Mouse (Mus musculus): ENCODE measurements around the gene Gtf3c2. TPM values are rescaled to one million over a fixed set of nuclear protein-coding genes. Genes with fewer than 3 reads are reported as not detected.

The Gtf3c2 gene
- polyA plus RNA-seq, 1 experiment from 2014 or later, result 77.7 TPM

DNA sequence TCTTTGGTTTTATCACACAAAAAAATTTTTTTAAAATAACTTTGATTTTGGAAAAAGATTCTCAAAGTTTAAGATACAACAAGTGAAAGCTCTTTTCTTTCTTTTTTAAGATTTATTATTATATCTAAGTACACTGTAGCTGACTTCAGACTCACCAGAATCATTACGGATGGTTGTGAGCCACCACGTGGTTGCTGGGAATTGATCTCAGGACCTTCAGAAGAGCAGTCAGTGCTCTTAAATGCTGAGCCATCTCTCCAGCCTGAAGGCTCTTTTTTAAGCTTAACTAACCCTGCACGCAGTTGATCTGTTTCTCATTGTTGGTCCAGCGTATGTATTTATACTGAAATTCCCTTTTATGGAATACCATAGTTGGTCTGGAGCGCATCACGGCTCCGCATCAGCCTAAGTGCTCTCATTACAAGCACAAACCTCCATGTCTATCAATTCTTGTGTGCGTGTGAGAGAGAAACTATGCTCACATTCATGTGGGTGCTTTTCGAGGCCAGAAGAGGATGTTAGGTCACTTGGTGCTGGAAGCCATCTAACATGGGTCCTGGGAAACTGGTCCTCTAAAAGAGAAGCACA is 1.3 kb upstream of the Gtf3c2 start:
- H3K4me3 ChIP-seq (ENCODE audit: low read depth, low read length), result no peak overlapping the region
- no peaks in the 10 kb centered on the region for H3K4me1 ChIP-seq (ENCODE audit: control insufficient read depth, insufficient read depth, low read length)
- no peak overlapping the region for H3K4me2 ChIP-seq (replicated peaks; ENCODE audit: low read depth, low read length)
- WGBS, result 94% methylated on average over 9 of the region's 9 CpGs
- H3K9ac ChIP-seq (replicated peaks; ENCODE audit: low read depth, low read length), result no peak overlapping the region
- no peaks in the 10 kb centered on the region for H3K27me3 ChIP-seq (ENCODE audit: control insufficient read depth, insufficient read depth, low read length)
- H3K27ac ChIP-seq (ENCODE audit: low read length), result no peak overlapping the region
- no peaks in the 10 kb centered on the region for H3K9me3 ChIP-seq (ENCODE audit: control insufficient read depth, low read depth, low read length)
- no peak for ATAC-seq (ENCODE audit: insufficient number of reproducible peaks, insufficient read depth, low FRiP score, low read depth)
- no peaks in the 10 kb centered on the region for H3K36me3 ChIP-seq (ENCODE audit: control insufficient read depth, insufficient read depth, low read length)

- peak; percentile 42; the same call in 1 of the 2 replicates for ATAC-seq (ENCODE audit: insufficient number of reproducible peaks, insufficient read depth, low FRiP score, low read depth)
- peak overlapping the region; percentile 63 for H3K9ac ChIP-seq (replicated peaks; ENCODE audit: low read depth, low read length)
- peak overlapping the region; percentile 93 for H3K4me3 ChIP-seq (ENCODE audit: low read depth, low read length)
- H3K4me2 ChIP-seq (replicated peaks; ENCODE audit: low read depth, low read length), result peak overlapping the region; percentile 72
- under 1% methylated on average over 25 of the region's 25 CpGs for WGBS
- H3K9me3 ChIP-seq (ENCODE audit: control insufficient read depth, low read depth, low read length), result no peaks in the 10 kb centered on the region
- peak overlapping the region; percentile 97 for H3K27ac ChIP-seq (ENCODE audit: low read length)
- H3K27me3 ChIP-seq (ENCODE audit: control insufficient read depth, insufficient read depth, low read length), result no peaks in the 10 kb centered on the region
- H3K4me1 ChIP-seq (ENCODE audit: control insufficient read depth, insufficient read depth, low read length), result no peaks in the 10 kb centered on the region
- H3K36me3 ChIP-seq (ENCODE audit: control insufficient read depth, insufficient read depth, low read length), result no peaks in the 10 kb centered on the region; the same call in 1 of the 2 replicates
Observed at GRCm38 (mm10) chr5:31179301-31179765, 611 bp downstream of the Gtf3c2 start.

DNA sequence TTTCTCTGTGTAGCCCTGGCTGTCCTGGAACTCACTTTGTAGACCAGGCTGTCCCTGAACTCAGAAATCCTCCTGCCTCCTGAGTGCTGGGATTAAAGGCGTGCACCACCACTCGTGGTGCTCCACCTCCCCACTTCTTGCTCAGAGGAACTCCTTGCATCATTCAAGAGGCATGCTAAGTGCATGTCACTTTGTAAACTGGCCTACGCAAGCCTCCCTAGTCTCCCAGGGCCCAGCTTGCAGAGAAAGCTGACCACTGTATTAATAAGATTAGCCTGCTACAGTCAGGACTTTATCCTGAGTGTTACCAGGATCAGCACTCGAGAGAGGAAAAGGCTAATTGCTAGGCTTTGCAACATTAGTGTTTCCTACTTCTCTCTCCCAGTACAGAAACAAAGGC is 11.3 kb downstream of the Gtf3c2 start:
- WGBS, result 87% methylated on average over 4 of the region's 4 CpGs
- Histone ChIP-seq H3K9ac (replicated peaks; ENCODE audit: low read depth, low read length) (no peak overlapping the region), H3K9me3 (ENCODE audit: control insufficient read depth, low read depth, low read length) (no peaks in the 10 kb centered on the region), H3K4me1 (ENCODE audit: control insufficient read depth, insufficient read depth, low read length) (no peaks in the 10 kb centered on the region), H3K27me3 (ENCODE audit: control insufficient read depth, insufficient read depth, low read length) (no peaks in the 10 kb centered on the region), H3K4me2 (replicated peaks; ENCODE audit: low read depth, low read length) (no peak overlapping the region), H3K27ac (ENCODE audit: low read length) (no peak overlapping the region), H3K4me3 (ENCODE audit: low read depth, low read length) (no peak overlapping the region), H3K36me3 (ENCODE audit: control insufficient read depth, insufficient read depth, low read length) (peaks cover 73% of the 10 kb centered on the region)
- ATAC-seq (ENCODE audit: insufficient number of reproducible peaks, insufficient read depth, low FRiP score, low read depth), result no peak

DNA sequence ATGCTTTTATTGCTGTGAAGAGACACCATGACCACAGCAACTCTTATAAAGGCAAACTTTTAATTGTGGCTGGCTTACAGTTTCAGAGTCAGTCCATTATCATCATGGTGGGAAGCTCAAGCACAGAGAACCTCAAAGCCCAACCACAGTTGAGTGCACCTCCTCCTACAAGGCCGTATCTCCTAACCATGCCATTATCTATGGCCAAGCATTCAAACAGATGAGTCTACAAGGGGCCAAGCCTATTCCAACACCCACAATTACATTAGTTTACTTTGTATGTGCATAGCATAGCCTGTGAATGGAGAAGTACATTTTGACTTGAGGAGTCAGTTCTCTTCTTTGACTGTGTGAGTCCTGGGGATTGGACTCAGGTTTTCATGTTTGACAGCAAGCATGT is 15.1 kb downstream of the Gtf3c2 start:
- H3K9ac ChIP-seq (replicated peaks; ENCODE audit: low read depth, low read length), result no peak overlapping the region
- WGBS, result 92% methylated on average over 1 of the region's 1 CpGs
- no peaks in the 10 kb centered on the region for H3K9me3 ChIP-seq (ENCODE audit: control insufficient read depth, low read depth, low read length)
- H3K4me3 ChIP-seq (ENCODE audit: low read depth, low read length), result no peak overlapping the region
- peaks cover 69% of the 10 kb centered on the region for H3K36me3 ChIP-seq (ENCODE audit: control insufficient read depth, insufficient read depth, low read length)
- H3K27me3 ChIP-seq (ENCODE audit: control insufficient read depth, insufficient read depth, low read length), result no peaks in the 10 kb centered on the region
- ATAC-seq (ENCODE audit: insufficient number of reproducible peaks, insufficient read depth, low FRiP score, low read depth), result no peak
- H3K27ac ChIP-seq (ENCODE audit: low read length), result no peak overlapping the region
- H3K4me1 ChIP-seq (ENCODE audit: control insufficient read depth, insufficient read depth, low read length), result no peaks in the 10 kb centered on the region
- H3K4me2 ChIP-seq (replicated peaks; ENCODE audit: low read depth, low read length), result no peak overlapping the region

GRCm38 (mm10) chr5:31162462-31162861 is 17.5 kb downstream of the Gtf3c2 start:
- Histone ChIP-seq H3K36me3 (ENCODE audit: control insufficient read depth, insufficient read depth, low read length) (peaks cover 71% of the 10 kb centered on the region), H3K4me2 (replicated peaks; ENCODE audit: low read depth, low read length) (no peak overlapping the region), H3K9me3 (ENCODE audit: control insufficient read depth, low read depth, low read length) (no peaks in the 10 kb centered on the region), H3K4me3 (ENCODE audit: low read depth, low read length) (no peak overlapping the region), H3K27ac (ENCODE audit: low read length) (no peak overlapping the region), H3K9ac (replicated peaks; ENCODE audit: low read depth, low read length) (no peak overlapping the region), H3K27me3 (ENCODE audit: control insufficient read depth, insufficient read depth, low read length) (no peaks in the 10 kb centered on the region), H3K4me1 (ENCODE audit: control insufficient read depth, insufficient read depth, low read length) (no peaks in the 10 kb centered on the region)
- ATAC-seq (ENCODE audit: insufficient number of reproducible peaks, insufficient read depth, low FRiP score, low read depth), result no peak

GRCm38 (mm10) chr5:31154152-31154553 is 25.8 kb downstream of the Gtf3c2 start, which contains the start of gene Mpv17:
Gene Mpv17 (minus strand): TSS chr5:31154251.
- H3K4me2 ChIP-seq (replicated peaks; ENCODE audit: low read depth, low read length), result peak within 1 kb of the TSS; percentile 71
- peak; percentile 97 for ATAC-seq (ENCODE audit: insufficient number of reproducible peaks, insufficient read depth, low FRiP score, low read depth)
- H3K4me3 ChIP-seq (ENCODE audit: low read depth, low read length), result peak within 1 kb of the TSS; percentile 49
- no peaks in the 10 kb centered on the region for H3K9me3 ChIP-seq (ENCODE audit: control insufficient read depth, low read depth, low read length)
- peaks cover 6% of the 10 kb centered on the region for H3K4me1 ChIP-seq (ENCODE audit: control insufficient read depth, insufficient read depth, low read length)
- WGBS, result under 1% methylated on average over 19 of the region's 19 CpGs
- peak within 1 kb of the TSS; percentile 12; the same call in 1 of the 2 replicates for H3K27ac ChIP-seq (ENCODE audit: low read length)
- no peaks in the 10 kb centered on the region for H3K27me3 ChIP-seq (ENCODE audit: control insufficient read depth, insufficient read depth, low read length)
- H3K36me3 ChIP-seq (ENCODE audit: control insufficient read depth, insufficient read depth, low read length), result peaks cover 25% of the 10 kb centered on the region
- H3K9ac ChIP-seq (replicated peaks; ENCODE audit: low read depth, low read length), result peak within 1 kb of the TSS; percentile 28

DNA sequence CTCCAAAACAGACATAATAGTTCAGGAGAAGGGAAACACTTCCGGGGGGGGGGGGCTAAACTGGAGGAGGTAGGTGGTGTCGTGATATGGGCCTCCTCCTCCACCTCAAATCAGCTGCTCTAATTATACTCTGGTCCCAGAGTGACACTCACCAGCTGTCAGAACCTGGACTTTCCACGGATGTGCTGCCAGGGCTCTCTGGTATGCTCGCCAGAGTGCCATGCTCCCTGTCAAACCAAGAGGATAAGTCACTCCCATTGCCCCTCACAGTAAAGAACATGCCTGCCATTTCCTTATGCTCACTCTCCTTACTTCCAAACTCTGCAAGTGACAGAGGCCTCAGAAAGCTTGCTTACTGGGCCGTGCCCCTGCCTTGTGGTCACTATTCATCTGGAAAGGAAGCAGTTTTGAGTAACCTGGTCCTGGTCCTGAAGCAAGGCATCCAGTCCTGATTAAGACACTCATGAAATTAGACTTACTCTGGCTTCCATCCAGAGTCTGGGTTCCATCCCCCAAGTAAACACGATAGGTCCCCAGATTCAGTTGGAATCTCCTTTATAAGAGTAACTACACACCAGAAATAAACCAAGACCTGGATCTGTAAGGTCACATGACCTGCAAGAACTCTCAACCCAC is 26.3 kb downstream of the Gtf3c2 start:
- H3K9me3 ChIP-seq (ENCODE audit: control insufficient read depth, low read depth, low read length), result no peaks in the 10 kb centered on the region
- ATAC-seq (ENCODE audit: insufficient number of reproducible peaks, insufficient read depth, low FRiP score, low read depth), result 0 out of 2 replicates have a peak, but pooled peaks have one; percentile 3
- peak overlapping the region; percentile 28 for H3K9ac ChIP-seq (replicated peaks; ENCODE audit: low read depth, low read length)
- H3K27me3 ChIP-seq (ENCODE audit: control insufficient read depth, insufficient read depth, low read length), result no peaks in the 10 kb centered on the region
- peaks cover 6% of the 10 kb centered on the region for H3K4me1 ChIP-seq (ENCODE audit: control insufficient read depth, insufficient read depth, low read length)
- H3K4me2 ChIP-seq (replicated peaks; ENCODE audit: low read depth, low read length), result peak overlapping the region; percentile 71
- peaks cover 20% of the 10 kb centered on the region for H3K36me3 ChIP-seq (ENCODE audit: control insufficient read depth, insufficient read depth, low read length)
- H3K27ac ChIP-seq (ENCODE audit: low read length), result no peak overlapping the region; the same call in 1 of the 2 replicates
- 32% methylated on average over 6 of the region's 6 CpGs for WGBS
- H3K4me3 ChIP-seq (ENCODE audit: low read depth, low read length), result peak overlapping the region; percentile 49

DNA sequence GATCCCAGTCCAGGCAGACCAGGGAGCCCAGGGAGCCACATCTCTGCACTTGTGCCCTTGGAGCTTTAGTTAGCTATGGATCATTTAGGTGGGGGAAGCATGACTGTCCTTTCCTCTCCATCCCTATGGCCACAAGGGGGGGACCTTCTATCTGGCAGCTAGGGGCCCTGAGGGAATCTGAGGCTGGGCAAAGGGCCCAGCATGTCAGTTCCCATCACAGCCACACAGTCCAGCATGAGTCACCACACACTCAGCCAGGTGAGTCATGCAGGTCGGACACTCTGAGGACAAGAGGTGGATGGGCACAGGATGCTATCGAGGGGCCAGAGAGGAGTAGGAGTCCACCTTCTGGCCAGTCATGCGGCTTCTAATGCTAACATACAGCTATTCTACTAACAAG is 28.2 kb downstream of the Gtf3c2 start:
- H3K27ac ChIP-seq (ENCODE audit: low read length), result no peak overlapping the region
- H3K9ac ChIP-seq (replicated peaks; ENCODE audit: low read depth, low read length), result no peak overlapping the region
- H3K36me3 ChIP-seq (ENCODE audit: control insufficient read depth, insufficient read depth, low read length), result peaks cover under 1% of the 10 kb centered on the region
- H3K4me2 ChIP-seq (replicated peaks; ENCODE audit: low read depth, low read length), result no peak overlapping the region
- no peak overlapping the region for H3K4me3 ChIP-seq (ENCODE audit: low read depth, low read length)
- ATAC-seq (ENCODE audit: insufficient number of reproducible peaks, insufficient read depth, low FRiP score, low read depth), result no peak
- no peaks in the 10 kb centered on the region for H3K9me3 ChIP-seq (ENCODE audit: control insufficient read depth, low read depth, low read length)
- peaks cover 6% of the 10 kb centered on the region for H3K4me1 ChIP-seq (ENCODE audit: control insufficient read depth, insufficient read depth, low read length)
- 85% methylated on average over 3 of the region's 3 CpGs for WGBS
- no peaks in the 10 kb centered on the region for H3K27me3 ChIP-seq (ENCODE audit: control insufficient read depth, insufficient read depth, low read length)
